Mouse (Mus musculus) left cerebral cortex, postnatal 14 days (tissue): ENCODE results near the gene Dcpp3. TPM values are rescaled to one million over a fixed set of nuclear protein-coding genes. Genes with fewer than 3 reads are reported as not detected.

Source experiments
- DNase-seq, 2 experiments: peaks; one replicate each; pipeline ENCODE4 v3.0.0; 2021 to 2022; ENCODE audit warnings: low spot score in 2 of 2, mixed read lengths in 1 of 2
- intact Hi-C: fragments of 180-260 bp; cut with DNase I; formaldehyde crosslinking; loops from one replicate; pipeline ENCODE4 v1.15.1; 2025
- total RNA-seq, 2 experiments: library from RNA; stranded (reverse); gene quantifications; 2 replicates each; pipeline ENCODE4 v1.2.3; 2021

The Dcpp3 gene
- total RNA-seq, 2 experiments from 2014 or later, result not detected

DNA sequence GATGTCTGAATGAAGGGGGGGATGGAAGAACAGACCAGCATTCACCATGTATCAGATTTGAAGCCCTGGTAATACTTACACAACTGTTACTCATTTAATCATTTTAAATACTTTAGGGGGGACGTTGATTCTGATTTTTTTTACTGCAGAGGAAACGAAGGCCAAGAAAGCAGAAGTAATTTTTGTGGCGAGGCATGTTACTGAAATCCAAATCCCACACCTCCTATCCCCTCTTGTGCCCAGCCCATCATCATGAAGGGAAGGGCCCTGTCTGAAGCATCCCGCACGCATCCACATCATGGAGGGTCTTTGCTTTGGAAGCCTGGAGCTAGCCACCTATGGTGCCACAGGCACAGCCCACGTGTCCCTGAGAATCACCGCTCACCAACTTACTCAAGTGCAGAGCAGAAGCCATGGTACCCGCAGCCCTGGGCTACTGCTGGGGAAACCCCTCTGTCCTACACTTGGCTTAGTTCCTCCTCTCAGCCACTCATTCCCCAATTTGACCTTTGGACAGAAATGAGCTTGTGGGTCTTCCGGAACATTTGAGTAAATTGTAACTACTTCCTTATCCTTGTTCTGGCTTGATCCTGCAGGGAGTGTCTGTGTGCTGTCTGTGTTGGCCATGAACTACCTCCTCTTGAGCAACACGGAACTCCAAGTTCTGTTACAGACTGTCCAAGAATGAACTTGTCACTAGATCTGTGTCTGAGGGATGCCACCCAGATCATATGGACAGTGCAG is 49.6 kb downstream of the Dcpp3 start:
- no peak for DNase-seq
- intact Hi-C loops, result loop anchor here (10.0 kb wide), 1 partner anchor 192 kb away; the partner anchor contains the start of gene Flywch1

DNA sequence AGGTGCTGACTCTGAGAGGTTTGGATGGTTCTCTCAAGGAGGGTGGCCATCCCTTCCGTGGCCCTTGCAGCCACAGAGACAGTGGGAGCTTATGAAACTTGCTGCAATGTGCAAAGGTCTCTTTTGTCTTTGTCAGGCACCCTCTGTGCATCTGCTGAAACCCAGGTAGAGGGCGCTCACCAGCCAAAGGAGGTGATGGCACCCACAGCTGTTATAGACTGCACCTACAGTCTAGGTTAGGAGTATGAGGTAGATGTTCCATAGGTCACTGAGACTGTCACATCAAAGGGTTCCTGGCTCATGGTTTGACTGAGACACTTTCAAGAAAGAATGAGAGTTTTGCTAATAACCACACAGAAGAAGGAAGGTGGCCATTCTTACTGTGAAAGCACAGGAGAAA is 51.5 kb downstream of the Dcpp3 start:
- no peak for DNase-seq
- intact Hi-C loops, result loop anchor here (10.0 kb wide), 1 partner anchor 194 kb away; the partner anchor contains the start of gene Flywch1

Other genes starting within 250 kb of the Dcpp3 start
- gene Hcfc1r1, start 243.9 kb upstream of the Dcpp3 start, total RNA-seq, result 100 to 1,000 TPM; 137 to 143 TPM
- gene Thoc6, start 243.6 kb upstream of the Dcpp3 start, total RNA-seq, result 1 to 10 TPM; 8.2 to 8.9 TPM
- gene Tnfrsf12a, start 240.0 kb upstream of the Dcpp3 start, total RNA-seq, result 1 to 10 TPM; 6.3 to 9.6 TPM
- not detected for gene Cldn6, start 238.2 kb upstream of the Dcpp3 start, total RNA-seq
- gene Cldn9, start 233.4 kb upstream of the Dcpp3 start, total RNA-seq, result under 1 TPM in 1 of 2 experiments, not detected in 1; 0.23 TPM
- gene 1520401A03Rik, start 194.7 kb upstream of the Dcpp3 start, total RNA-seq, result under 1 TPM in 1 of 2 experiments, not detected in 1; 0.37 TPM
- gene Pkmyt1, start 191.1 kb upstream of the Dcpp3 start, total RNA-seq, result 1 to 10 TPM; 3.3 to 5.7 TPM
- 10 to 100 TPM; 54.2 to 56.8 TPM for gene Paqr4, start 176.6 kb upstream of the Dcpp3 start, total RNA-seq
- gene Kremen2, start 171.6 kb upstream of the Dcpp3 start, total RNA-seq, result under 1 TPM; 0.40 to 0.48 TPM
- 100 to 1,000 TPM; 173 to 185 TPM for gene Flywch1, start 145.9 kb upstream of the Dcpp3 start, total RNA-seq
- gene Flywch2, start 131.4 kb upstream of the Dcpp3 start, total RNA-seq, result 10 to 100 TPM; 25.7 to 30.1 TPM
- gene Srrm2, start 126.9 kb upstream of the Dcpp3 start, total RNA-seq, result 100 to 1,000 TPM; 573 to 599 TPM
- gene Elob, start 88.3 kb upstream of the Dcpp3 start, total RNA-seq, result 100 to 1,000 TPM; 334 to 397 TPM
- not detected for gene Prss33, start 81.4 kb upstream of the Dcpp3 start, total RNA-seq
- gene Prss32, start 73.6 kb upstream of the Dcpp3 start, total RNA-seq, result 1 to 10 TPM in 1 of 2 experiments, not detected in 1; 1.1 TPM
- gene Prss41, start 73.3 kb upstream of the Dcpp3 start, total RNA-seq, result 1 to 10 TPM; 1.9 to 2.2 TPM
- gene Prss21, start 49.4 kb upstream of the Dcpp3 start, total RNA-seq, result not detected
- not detected for gene Dcpp1, start 36.6 kb upstream of the Dcpp3 start, total RNA-seq
- gene Dcpp2, start 36.6 kb upstream of the Dcpp3 start, total RNA-seq, result not detected
- not detected for gene Sbp, start 24.2 kb downstream of the Dcpp3 start, total RNA-seq
- gene Sbpl, start 37.8 kb downstream of the Dcpp3 start, total RNA-seq, result not detected
- gene Prss30, start 63.1 kb downstream of the Dcpp3 start, total RNA-seq, result under 1 TPM; 0.48 to 0.93 TPM
- gene Prss22, start 80.6 kb downstream of the Dcpp3 start, total RNA-seq, result 1 to 10 TPM; 1.8 to 2.2 TPM
- not detected for gene Prss27, start 120.7 kb downstream of the Dcpp3 start, total RNA-seq
- gene Kctd5, start 156.0 kb downstream of the Dcpp3 start, total RNA-seq, result 10 to 100 TPM; 37.6 to 48.3 TPM
- 10 to 100 TPM; 89.4 to 95.5 TPM for gene Pdpk1, start 233.5 kb downstream of the Dcpp3 start, total RNA-seq
- gene Amdhd2, start 246.3 kb downstream of the Dcpp3 start, total RNA-seq, result 10 to 100 TPM; 32.4 to 36.1 TPM